Mouse (Mus musculus) myocyte (in vitro differentiated cells): ENCODE measurements at regions not wholly inside any gene's neighbourhood (a gene's known extent, or its start where the extent isn't known, plus 50 kb on each side); places are given as distances from the start of the nearest gene placed in this dataset.

Experiments
- MAX ChIP-seq: IDR thresholded peaks from one replicate; pipeline ENCODE4 v1.6.1; 2011; ENCODE audit warnings: low read depth, mild to moderate bottlenecking, control low read depth
- MYOD1 ChIP-seq, 3 experiments: IDR thresholded peaks; one replicate each; pipeline ENCODE4 v1.6.1; 2011; ENCODE audit warnings: control low read depth in 2 of 3, low read depth in 2 of 3, mild to moderate bottlenecking in 2 of 3, moderate library complexity in 1 of 3; ENCODE audit not compliant: insufficient read length in 2 of 3, control insufficient read depth in 1 of 3
- MYOG ChIP-seq, 3 experiments: IDR thresholded peaks; one replicate each; pipeline ENCODE4 v1.6.1; 2011; ENCODE audit warnings: control low read depth in 2 of 3, low read depth in 2 of 3, mild to moderate bottlenecking in 2 of 3; ENCODE audit not compliant: insufficient read length in 2 of 3, control insufficient read depth in 1 of 3, insufficient read depth in 1 of 3
- POLR2A ChIP-seq: IDR thresholded peaks from one replicate; pipeline ENCODE4 v1.6.1; 2011; ENCODE audit warnings: low read depth, mild to moderate bottlenecking, control low read depth, moderate library complexity; ENCODE audit not compliant: insufficient read length
- POLR2AphosphoS2 ChIP-seq: IDR thresholded peaks from one replicate; pipeline ENCODE4 v1.6.1; 2011; ENCODE audit warnings: low read depth, control low read depth; ENCODE audit not compliant: insufficient read length
- REST ChIP-seq: IDR thresholded peaks from one replicate; pipeline ENCODE4 v1.6.1; 2011; ENCODE audit warnings: mild to moderate bottlenecking, control low read depth, moderate library complexity; ENCODE audit not compliant: insufficient read depth, insufficient read length
- TCF12 ChIP-seq: IDR thresholded peaks from one replicate; pipeline ENCODE4 v1.6.1; 2011; ENCODE audit warnings: mild to moderate bottlenecking, control low read depth; ENCODE audit not compliant: poor library complexity, insufficient read depth, severe bottlenecking

- TF ChIP-seq POLR2A (no peak), POLR2AphosphoS2 (no peak), TCF12 (peak; percentile 53), MYOD1 (IDR thresholded peaks at IDR 0.05; ENCODE audit: control insufficient read depth in 1 of 3, insufficient read length in 2 of 3, low read depth in 2 of 3) (peak in 2 of 3 experiments; percentile 64 to 88), MYOG (IDR thresholded peaks at IDR 0.05; ENCODE audit: control insufficient read depth in 1 of 3, insufficient read depth in 1 of 3, insufficient read length in 2 of 3, low read depth in 2 of 3) (peak in 2 of 3 experiments; percentile 34 to 83), MAX (no peak), REST (no peak)
Observed at GRCm38 (mm10) chr13:102106188-102106587, 338.2 kb upstream of the Pik3r1 start.
